Mouse (Mus musculus) 416B (cell line): ENCODE results near the gene Camsap3.

ENCODE experiments used
- DNase-seq: peaks from one replicate; pipeline ENCODE4 v3.0.0; 2011; ENCODE audit warnings: low read depth

Camsap3 gene

GRCm38 (mm10) chr8:3656725-3657381 lies 69.8 kb downstream of the Camsap3 start:
- no peak for DNase-seq
